Mouse (Mus musculus) forebrain, postnatal 0 days (tissue): ENCODE data around the gene BC037034. TPM values are rescaled to one million over a fixed set of nuclear protein-coding genes. Genes with fewer than 3 reads are reported as not detected.
"Not testable (repeated sequence)": the region's sequence is repeated elsewhere in the genome, so short reads cannot be mapped to it uniquely, and the experiment has no call there.

Source experiments
- ATAC-seq: fragments of 200-750 bp; cut with Nextera tagmentation; 2 replicates; pipeline ENCODE4 v1.8.0; 2017; ENCODE audit warnings: mild to moderate bottlenecking, moderate library complexity
- DNase-seq: peaks from one replicate; pipeline ENCODE4 v3.0.0-alpha.2; 2015
- H3K27ac ChIP-seq: fragments of 300-500 bp; sonication (generic); 2 replicates; pipeline ENCODE4 v1.5.1; 2014; ENCODE audit warnings: low read depth, mild to moderate bottlenecking, antibody characterized with exemption, low read length, moderate library complexity, mixed read lengths
- H3K27me3 ChIP-seq: fragments of 300-500 bp; sonication (generic); 2 replicates; pipeline ENCODE4 v1.6.1; 2014; ENCODE audit warnings: mild to moderate bottlenecking, low read length, mixed read lengths; ENCODE audit not compliant: insufficient read depth
- H3K36me3 ChIP-seq: fragments of 300-500 bp; sonication (generic); 2 replicates; pipeline ENCODE4 v1.6.1; 2014; ENCODE audit warnings: mild to moderate bottlenecking, moderate library complexity; ENCODE audit not compliant: insufficient read depth
- H3K4me1 ChIP-seq: fragments of 300-500 bp; sonication (generic); 2 replicates; pipeline ENCODE4 v1.6.1; 2014; ENCODE audit warnings: antibody characterized with exemption; ENCODE audit not compliant: insufficient read depth
- H3K4me2 ChIP-seq: fragments of 300-500 bp; sonication (generic); 2 replicates; pipeline ENCODE4 v1.6.1; 2014; ENCODE audit warnings: low read depth, mild to moderate bottlenecking, moderate library complexity
- H3K4me3 ChIP-seq: fragments of 300-500 bp; sonication (generic); 2 replicates; pipeline ENCODE4 v1.5.1; 2014; ENCODE audit warnings: low read depth, low read length, mixed read lengths
- H3K9ac ChIP-seq: fragments of 300-500 bp; sonication (generic); 2 replicates; pipeline ENCODE4 v1.6.1; 2014; ENCODE audit warnings: mild to moderate bottlenecking
- H3K9me3 ChIP-seq: fragments of 300-500 bp; sonication (generic); 2 replicates; pipeline ENCODE4 v1.6.1; 2016; ENCODE audit warnings: low read length
- CTCF ChIP-seq: sonication (generic); IDR thresholded peaks from 2 replicates; pipeline ENCODE4 v1.5.1; 2016; ENCODE audit warnings: antibody characterized with exemption, control low read depth, low read depth
- WGBS: fragments of 180-500 bp; shearing (Covaris S2); extraction: QIAGEN DNeasy Blood & Tissue Kit; methylation state at CpG from one replicate; pipeline ENCODE4 v1.1.7; 2014; 5-methylcytosine and 5-hydroxymethylcytosine counted together
- polyA plus RNA-seq: library from polyadenylated mRNA; unstranded; fragments of >200 nt; fragmentation: Nextera tagmentation; extraction: Ambion mirVana; gene quantifications from 2 replicates; pipeline ENCODE4 v1.2.1, GENCODE M21; 2015
- total RNA-seq: library from RNA; depleted of rRNA; stranded (reverse); fragments of >200 nt; gene quantifications from 2 replicates; pipeline ENCODE4 v1.2.3, GENCODE M21; 2014; rRNA removed

Gene BC037034
- total and polyA plus RNA-seq, 2 experiments from 2014 or later, result 16.1 to 59.6 TPM

GRCm38 (mm10) chr5:138222111-138222510, 41.7 kb downstream of the BC037034 start:
- no peak overlapping the region for H3K4me3 ChIP-seq
- H3K27ac ChIP-seq, result no peak overlapping the region
- DNase-seq (peak; percentile 78), ATAC-seq (0 out of 2 replicates have a peak, but pooled peaks have one; percentile 34)
- 24% methylated on average over 4 of the region's 4 CpGs for WGBS
- no peaks in the 10 kb centered on the region for H3K4me1 ChIP-seq
- H3K9ac ChIP-seq, result no peak overlapping the region
- no peaks in the 10 kb centered on the region for H3K36me3 ChIP-seq
- no peaks in the 10 kb centered on the region for H3K27me3 ChIP-seq
- 0 out of 2 replicates have a peak, but pooled peaks cover 2% of the 10 kb centered on the region for H3K9me3 ChIP-seq
- H3K4me2 ChIP-seq, result no peak overlapping the region
- TF ChIP-seq CTCF, result peak; percentile 83

- no peak for TF ChIP-seq CTCF
- Histone ChIP-seq H3K36me3 (no peaks in the 10 kb centered on the region), H3K4me2 (no peak overlapping the region), H3K4me3 (no peak overlapping the region), H3K27ac (no peak overlapping the region), H3K27me3 (no peaks in the 10 kb centered on the region), H3K9me3 (0 out of 2 replicates have a peak, but pooled peaks cover 2% of the 10 kb centered on the region), H3K9ac (no peak overlapping the region), H3K4me1 (no peaks in the 10 kb centered on the region)
- no peak for ATAC-seq
- 63% methylated on average over 2 of the region's 2 CpGs for WGBS
- DNase-seq, result no peak
Observed at GRCm38 (mm10) chr5:138219864-138220263, 44.0 kb downstream of the BC037034 start.

DNA sequence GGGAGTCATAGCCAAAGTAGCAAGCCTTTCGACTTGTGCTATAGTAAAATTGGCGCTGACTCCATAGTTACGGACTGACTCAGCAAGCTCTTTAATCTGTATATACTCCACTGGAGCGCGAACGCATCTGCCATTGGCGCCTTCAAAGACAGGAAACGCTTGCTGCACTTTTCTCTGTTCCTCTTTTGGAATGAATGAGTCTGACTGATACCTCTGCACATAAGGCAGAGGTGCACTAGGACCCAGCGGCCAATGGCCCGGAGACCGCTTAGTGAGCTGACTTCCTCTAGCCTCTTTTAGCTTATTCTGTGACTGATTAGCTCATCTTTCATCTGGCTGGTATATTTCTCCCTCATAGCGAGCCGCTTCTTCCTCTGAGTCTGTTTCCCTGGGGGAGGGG, 47.2 kb downstream of the BC037034 start:
- DNase-seq, H3K9ac ChIP-seq, ATAC-seq, H3K4me2 ChIP-seq, H3K9me3 ChIP-seq, H3K4me1 ChIP-seq, H3K4me3 ChIP-seq, H3K27me3 ChIP-seq, H3K36me3 ChIP-seq, H3K27ac ChIP-seq: not testable (repeated sequence)
- 95% methylated on average over 13 of the region's 13 CpGs for WGBS

Other genes starting within 250 kb of the BC037034 start
- gene Smok3a, start 242.8 kb downstream of the BC037034 start, total RNA-seq, result not detected in 2 replicates
- gene Smok3a, start 242.8 kb downstream of the BC037034 start, polyA plus RNA-seq, result not detected in 2 replicates
- gene Smok3b, start 242.6 kb downstream of the BC037034 start, total RNA-seq, result not detected in 2 replicates
- gene Smok3b, start 242.6 kb downstream of the BC037034 start, polyA plus RNA-seq, result not detected in 2 replicates
- not detected in 2 replicates for gene Smok3c, start 210.8 kb downstream of the BC037034 start, total RNA-seq
- gene Smok3c, start 210.8 kb downstream of the BC037034 start, polyA plus RNA-seq, result not detected in 2 replicates
- 45.3 and 59.6 TPM in 2 replicates for gene Zkscan1, start 178.9 kb downstream of the BC037034 start, total RNA-seq
- gene Zkscan1, start 178.9 kb downstream of the BC037034 start, polyA plus RNA-seq, result 8.4 and 11.2 TPM in 2 replicates
- gene Zscan21, start 147.1 kb downstream of the BC037034 start, total RNA-seq, result 27.9 and 32.9 TPM in 2 replicates
- gene Zscan21, start 147.1 kb downstream of the BC037034 start, polyA plus RNA-seq, result 60.4 TPM in 2 replicates
- gene Zfp113, start 108.3 kb downstream of the BC037034 start, total RNA-seq, result 13.6 and 13.8 TPM in 2 replicates
- 6.0 and 10.7 TPM in 2 replicates for gene Zfp113, start 108.3 kb downstream of the BC037034 start, polyA plus RNA-seq
- gene Cops6, start 103.0 kb downstream of the BC037034 start, total RNA-seq, result 47.0 and 51.7 TPM in 2 replicates
- gene Cops6, start 103.0 kb downstream of the BC037034 start, polyA plus RNA-seq, result 255 and 265 TPM in 2 replicates
- gene Ap4m1, start 92.0 kb downstream of the BC037034 start, total RNA-seq, result 56.8 and 57.0 TPM in 2 replicates
- 11.1 and 16.4 TPM in 2 replicates for gene Ap4m1, start 92.0 kb downstream of the BC037034 start, polyA plus RNA-seq
- gene Mcm7, start 91.6 kb downstream of the BC037034 start, total RNA-seq, result 57.9 and 62.4 TPM in 2 replicates
- 64.9 and 69.9 TPM in 2 replicates for gene Mcm7, start 91.6 kb downstream of the BC037034 start, polyA plus RNA-seq
- gene Taf6, start 76.6 kb downstream of the BC037034 start, total RNA-seq, result 47.6 and 55.9 TPM in 2 replicates
- gene Taf6, start 76.6 kb downstream of the BC037034 start, polyA plus RNA-seq, result 44.2 and 49.8 TPM in 2 replicates
- gene Cnpy4, start 76.5 kb downstream of the BC037034 start, total RNA-seq, result 14.2 and 18.0 TPM in 2 replicates
- gene Cnpy4, start 76.5 kb downstream of the BC037034 start, polyA plus RNA-seq, result 18.8 and 18.9 TPM in 2 replicates
- gene Mblac1, start 69.7 kb downstream of the BC037034 start, total RNA-seq, result 9.7 and 9.9 TPM in 2 replicates
- 10.1 and 11.0 TPM in 2 replicates for gene Mblac1, start 69.7 kb downstream of the BC037034 start, polyA plus RNA-seq
- gene Nxpe5, start 38.1 kb downstream of the BC037034 start, total RNA-seq, result not detected in 2 replicates
- gene Nxpe5, start 38.1 kb downstream of the BC037034 start, polyA plus RNA-seq, result not detected in 2 replicates
- 57.2 and 91.8 TPM in 2 replicates for gene Lamtor4, start 8.6 kb downstream of the BC037034 start, total RNA-seq
- 90.9 and 112 TPM in 2 replicates for gene Lamtor4, start 8.6 kb downstream of the BC037034 start, polyA plus RNA-seq
- 0.23 and 0.57 TPM in 2 replicates for gene Gal3st4, start 8.8 kb upstream of the BC037034 start, total RNA-seq
- gene Gal3st4, start 8.8 kb upstream of the BC037034 start, polyA plus RNA-seq, result 1.1 and 1.5 TPM in 2 replicates
- gene Gm43720, start 15.9 kb upstream of the BC037034 start, total RNA-seq, result 0.31 and 0.33 TPM in 2 replicates
- 0.04 TPM in 1 of 2 replicates, not detected in the other for gene Gm43720, start 15.9 kb upstream of the BC037034 start, polyA plus RNA-seq
- 145 and 170 TPM in 2 replicates for gene Gpc2, start 16.0 kb upstream of the BC037034 start, total RNA-seq
- gene Gpc2, start 16.0 kb upstream of the BC037034 start, polyA plus RNA-seq, result 54.2 and 62.0 TPM in 2 replicates
- gene Stag3, start 16.2 kb upstream of the BC037034 start, total RNA-seq, result 12.0 and 16.9 TPM in 2 replicates
- gene Stag3, start 16.2 kb upstream of the BC037034 start, polyA plus RNA-seq, result 4.1 and 5.5 TPM in 2 replicates
- gene Pvrig, start 77.9 kb upstream of the BC037034 start, total RNA-seq, result not detected in 2 replicates
- not detected in 2 replicates for gene Pvrig, start 77.9 kb upstream of the BC037034 start, polyA plus RNA-seq
- 46.9 and 67.6 TPM in 2 replicates for gene Zfp157, start 177.4 kb upstream of the BC037034 start, total RNA-seq
- 37.3 and 39.3 TPM in 2 replicates for gene Zfp157, start 177.4 kb upstream of the BC037034 start, polyA plus RNA-seq